Mouse (Mus musculus) limb, embryonic 14.5 days (tissue): Measurements from ENCODE around the gene Adamts20. TPM values are rescaled to one million over a fixed set of nuclear protein-coding genes. Genes with fewer than 3 reads are reported as not detected.

Experiments used
- ATAC-seq: fragments of 200-750 bp; cut with Nextera tagmentation; 2 replicates; pipeline ENCODE4 v1.8.0; 2017; ENCODE audit warnings: low read depth, moderate number of reproducible peaks, moderate TSS enrichment; ENCODE audit not compliant: low FRiP score
- DNase-seq: peaks from one replicate; pipeline ENCODE4 v3.0.0-alpha.2; 2015; ENCODE audit warnings: low spot score
- H3K27ac ChIP-seq: fragments of 300-500 bp; sonication (generic); replicated peaks from 2 replicates; pipeline ENCODE4 v1.5.1; 2014; ENCODE audit warnings: low read depth, mild to moderate bottlenecking, low read length, moderate library complexity, mixed read lengths
- H3K27me3 ChIP-seq: fragments of 300-500 bp; sonication (generic); 2 replicates; pipeline ENCODE4 v1.6.1; 2014; ENCODE audit warnings: low read length, mixed read lengths; ENCODE audit not compliant: control insufficient read depth, insufficient read depth
- H3K36me3 ChIP-seq: fragments of 300-500 bp; sonication (generic); 2 replicates; pipeline ENCODE4 v1.6.1; 2014; ENCODE audit warnings: mild to moderate bottlenecking, low read length, moderate library complexity, mixed read lengths; ENCODE audit not compliant: control insufficient read depth, insufficient read depth
- H3K4me1 ChIP-seq: fragments of 300-500 bp; sonication (generic); 2 replicates; pipeline ENCODE4 v1.6.1; 2014; ENCODE audit warnings: antibody characterized with exemption, low read length, mixed read lengths; ENCODE audit not compliant: control insufficient read depth, insufficient read depth
- H3K4me2 ChIP-seq: fragments of 300-500 bp; sonication (generic); replicated peaks from 2 replicates; pipeline ENCODE4 v1.6.1; 2014; ENCODE audit warnings: low read depth, mild to moderate bottlenecking, low read length, moderate library complexity; ENCODE audit not compliant: severe bottlenecking
- H3K4me3 ChIP-seq: fragments of 300-500 bp; sonication (generic); replicated peaks from 2 replicates; pipeline ENCODE4 v1.5.1; 2014; ENCODE audit warnings: low read length
- H3K9ac ChIP-seq: fragments of 300-500 bp; sonication (generic); 2 replicates; pipeline ENCODE4 v1.6.1; 2014; ENCODE audit warnings: mild to moderate bottlenecking, low read depth, low read length, moderate library complexity; ENCODE audit not compliant: severe bottlenecking
- H3K9me3 ChIP-seq: fragments of 300-500 bp; sonication (generic); 2 replicates; pipeline ENCODE4 v1.6.1; 2016; ENCODE audit warnings: low read length; ENCODE audit not compliant: control insufficient read depth
- POLR2A ChIP-seq: fragments of 200-500 bp; IDR thresholded peaks from 2 replicates; pipeline ENCODE4 v1.8.0; 2012; ENCODE audit warnings: inconsistent platforms, mild to moderate bottlenecking, moderate library complexity, borderline replicate concordance; ENCODE audit not compliant: insufficient read depth, insufficient read length; ENCODE audit errors: extremely low read depth
- WGBS: fragments of 180-500 bp; shearing (Covaris S2); extraction: QIAGEN DNeasy Blood & Tissue Kit; methylation state at CpG from one replicate; pipeline ENCODE4 v1.1.7; 2014; 5-methylcytosine and 5-hydroxymethylcytosine counted together
- polyA plus RNA-seq, 2 experiments: library from polyadenylated mRNA; depleted of rRNA in 1 of 2; stranded (reverse) in 1 of 2; unstranded in 1 of 2; fragments of >200 nt; fragmentation: Nextera tagmentation in 1 of 2; extraction: Ambion mirVana in 1 of 2; gene quantifications; 2 replicates each; pipeline versions ENCODE4 v1.2.1 to v1.2.3; 2012 to 2014

The Adamts20 gene
- polyA plus RNA-seq, 2 experiments, result 5.8 to 6.3 TPM

DNA sequence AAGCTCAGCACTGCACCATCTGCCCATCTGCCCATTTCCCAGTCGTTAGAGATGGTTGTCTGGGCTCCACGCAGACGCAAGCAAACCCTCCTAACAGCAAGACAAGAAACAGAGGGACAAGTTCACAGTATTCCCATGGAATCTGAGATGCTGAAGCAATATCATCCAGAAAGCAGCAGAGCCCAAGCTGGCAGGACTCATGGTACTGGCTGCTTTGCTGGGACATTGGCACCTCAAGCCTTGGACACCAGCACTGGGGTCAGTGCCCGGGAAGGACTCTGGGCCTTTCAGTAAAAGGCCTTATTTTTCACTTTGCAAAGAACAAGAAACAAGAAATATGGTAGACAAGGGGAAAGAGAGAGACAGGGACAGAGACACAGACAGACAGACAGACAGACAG is 36.5 kb downstream of the Adamts20 start:
- Histone ChIP-seq H3K36me3 (no peaks in the 10 kb centered on the region), H3K4me2 (no peak overlapping the region), H3K9ac (no peak overlapping the region), H3K9me3 (no peaks in the 10 kb centered on the region), H3K27ac (no peak overlapping the region), H3K27me3 (no peaks in the 10 kb centered on the region), H3K4me1 (0 out of 2 replicates have a peak, but pooled peaks cover 4% of the 10 kb centered on the region), H3K4me3 (no peak overlapping the region)
- ATAC-seq, result no peak
- WGBS, result 84% methylated on average over 4 of the region's 4 CpGs
- DNase-seq, result no peak
- no peak for TF ChIP-seq POLR2A

DNA sequence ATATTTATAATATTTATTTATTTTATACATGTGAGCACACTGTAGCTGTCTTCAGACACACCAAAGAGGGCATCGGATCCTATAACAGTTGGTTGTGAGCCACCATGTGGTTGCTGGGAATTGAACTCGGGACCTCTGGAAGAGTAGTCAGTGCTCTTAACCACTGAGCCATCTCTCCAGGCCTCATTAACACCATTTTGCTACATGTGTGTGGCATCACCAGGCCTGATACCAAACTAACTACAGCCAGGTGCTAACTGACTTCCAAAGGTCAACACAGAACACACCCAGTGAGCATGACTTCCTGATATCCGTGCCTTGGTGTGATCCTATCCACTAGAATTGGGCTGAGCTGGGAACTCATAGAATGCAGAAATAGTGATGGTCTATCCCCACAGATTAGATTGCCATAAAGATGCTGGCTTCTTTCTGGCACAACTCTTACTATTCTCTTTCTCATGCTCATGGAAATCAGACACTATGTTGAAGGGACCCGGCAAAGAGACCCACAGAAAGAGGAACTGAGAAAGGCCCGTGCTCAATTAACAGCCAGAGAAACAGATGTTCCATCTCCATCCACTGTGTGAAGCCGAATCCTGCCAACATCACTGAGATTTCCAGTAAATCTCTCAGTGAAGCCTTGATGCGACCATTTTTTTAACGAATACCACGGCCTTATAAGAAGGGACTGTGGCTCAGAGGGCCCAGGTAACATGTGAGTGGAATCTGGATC is 37.6 kb downstream of the Adamts20 start:
- no peaks in the 10 kb centered on the region for H3K9me3 ChIP-seq
- ATAC-seq, result no peak
- H3K27me3 ChIP-seq, result no peaks in the 10 kb centered on the region
- H3K27ac ChIP-seq, result no peak overlapping the region
- 0 out of 2 replicates have a peak, but pooled peaks cover 5% of the 10 kb centered on the region for H3K4me1 ChIP-seq
- no peak overlapping the region for H3K4me2 ChIP-seq
- H3K4me3 ChIP-seq, result no peak overlapping the region
- 83% methylated on average over 9 of the region's 9 CpGs for WGBS
- H3K36me3 ChIP-seq, result no peaks in the 10 kb centered on the region
- TF ChIP-seq POLR2A, result no peak
- no peak overlapping the region for H3K9ac ChIP-seq
- DNase-seq, result no peak

GRCm38 (mm10) chr15:94420526-94420925 is 44.7 kb downstream of the Adamts20 start:
- WGBS, result 44% methylated on average over 6 of the region's 6 CpGs
- Histone ChIP-seq H3K27me3 (no peaks in the 10 kb centered on the region), H3K4me1 (peaks cover 5% of the 10 kb centered on the region; the same call in 1 of the 2 replicates), H3K9me3 (no peaks in the 10 kb centered on the region), H3K36me3 (no peaks in the 10 kb centered on the region), H3K27ac (no peak overlapping the region), H3K9ac (no peak overlapping the region), H3K4me3 (no peak overlapping the region), H3K4me2 (no peak overlapping the region)
- TF ChIP-seq POLR2A, result no peak
- ATAC-seq (no peak), DNase-seq (no peak)

- H3K27ac ChIP-seq, result no peak overlapping the region
- H3K4me3 ChIP-seq, result no peak overlapping the region
- H3K36me3 ChIP-seq, result no peaks in the 10 kb centered on the region
- no peaks in the 10 kb centered on the region for H3K9me3 ChIP-seq
- H3K27me3 ChIP-seq, result no peaks in the 10 kb centered on the region
- ATAC-seq, result no peak
- no peak overlapping the region for H3K4me2 ChIP-seq
- WGBS, result 78% methylated on average over 9 of the region's 9 CpGs
- TF ChIP-seq POLR2A, result no peak
- H3K4me1 ChIP-seq, result peaks cover 5% of the 10 kb centered on the region; the same call in 1 of the 2 replicates
- no peak overlapping the region for H3K9ac ChIP-seq
- no peak for DNase-seq
Measured at GRCm38 (mm10) chr15:94419167-94419566, 46.1 kb downstream of the Adamts20 start.

GRCm38 (mm10) chr15:94418427-94418826 is 46.8 kb downstream of the Adamts20 start:
- 83% methylated on average over 5 of the region's 5 CpGs for WGBS
- ATAC-seq, result no peak
- Histone ChIP-seq H3K36me3 (no peaks in the 10 kb centered on the region), H3K27ac (no peak overlapping the region), H3K4me2 (no peak overlapping the region), H3K9me3 (no peaks in the 10 kb centered on the region), H3K27me3 (no peaks in the 10 kb centered on the region), H3K9ac (no peak overlapping the region), H3K4me3 (no peak overlapping the region), H3K4me1 (peaks cover 5% of the 10 kb centered on the region; the same call in 1 of the 2 replicates)
- DNase-seq, result no peak
- TF ChIP-seq POLR2A, result no peak
